Mouse (Mus musculus): ENCODE results near the gene Tmem97. TPM values are rescaled to one million over a fixed set of nuclear protein-coding genes. Genes with fewer than 3 reads are reported as not detected.
"Not testable (repeated sequence)": the region's sequence is repeated elsewhere in the genome, so short reads cannot be mapped to it uniquely, and the experiment has no call there.

Gene Tmem97
- polyA plus RNA-seq, 1 experiment, result 20.6 TPM

GRCm38 (mm10) chr11:78540358-78540757, 10.2 kb downstream of the Tmem97 start:
- Histone ChIP-seq H3K36me3 (ENCODE audit: control insufficient read depth, insufficient read depth, low read length) (peaks cover 9% of the 10 kb centered on the region; the same call in 1 of the 2 replicates), H3K27ac (ENCODE audit: control insufficient read depth, insufficient read depth, low read length) (no peak overlapping the region), H3K4me3 (ENCODE audit: control insufficient read depth, insufficient read depth, low read length) (no peak overlapping the region), H3K27me3 (ENCODE audit: control insufficient read depth, insufficient read depth, low read length) (no peaks in the 10 kb centered on the region), H3K4me1 (replicated peaks; ENCODE audit: control insufficient read depth, insufficient read depth, low read length) (peaks cover 7% of the 10 kb centered on the region)
- WGBS, result 89% methylated on average over 3 of the region's 3 CpGs
- DNase-seq, result no peak
- TF ChIP-seq POLR2A (IDR thresholded peaks at IDR 0.05; ENCODE audit: control insufficient read depth, extremely low read depth, insufficient read depth, low read length, poor library complexity) (no peak), CTCF (IDR thresholded peaks at IDR 0.05; ENCODE audit: borderline replicate concordance, control insufficient read depth, extremely low read depth, insufficient read depth, low read length, poor library complexity) (no peak)

GRCm38 (mm10) chr11:78536690-78537084, 13.9 kb downstream of the Tmem97 start:
- H3K27ac ChIP-seq (ENCODE audit: control insufficient read depth, insufficient read depth, low read length), result peak overlapping the region; percentile 19
- no peaks in the 10 kb centered on the region for H3K27me3 ChIP-seq (ENCODE audit: control insufficient read depth, insufficient read depth, low read length)
- no peak for DNase-seq
- H3K4me1 ChIP-seq (replicated peaks; ENCODE audit: control insufficient read depth, insufficient read depth, low read length), result peaks cover 9% of the 10 kb centered on the region
- peak overlapping the region; percentile 70 for H3K4me3 ChIP-seq (ENCODE audit: control insufficient read depth, insufficient read depth, low read length)
- no peak for TF ChIP-seq CTCF (IDR thresholded peaks at IDR 0.05; ENCODE audit: borderline replicate concordance, control insufficient read depth, extremely low read depth, insufficient read depth, low read length, poor library complexity)
- no peak for TF ChIP-seq POLR2A (IDR thresholded peaks at IDR 0.05; ENCODE audit: control insufficient read depth, extremely low read depth, insufficient read depth, low read length, poor library complexity)
- 2% methylated on average over 14 of the region's 14 CpGs for WGBS
- H3K36me3 ChIP-seq (ENCODE audit: control insufficient read depth, insufficient read depth, low read length), result peaks cover 9% of the 10 kb centered on the region; the same call in 1 of the 2 replicates

GRCm38 (mm10) chr11:78536080-78536689, 14.4 kb downstream of the Tmem97 start, which contains the start of the genes Tnfaip1 and Ift20:
Gene Tnfaip1, minus strand, starts transcription at chr11:78536332.
Gene Ift20, plus strand, starts transcription at chr11:78536361.
- Histone ChIP-seq H3K27me3 (ENCODE audit: control insufficient read depth, insufficient read depth, low read length) (no peaks in the 10 kb centered on the region), H3K4me1 (replicated peaks; ENCODE audit: control insufficient read depth, insufficient read depth, low read length) (peaks cover 9% of the 10 kb centered on the region), H3K4me3 (ENCODE audit: control insufficient read depth, insufficient read depth, low read length) (peak within 1 kb of the TSS; percentile 70), H3K27ac (ENCODE audit: control insufficient read depth, insufficient read depth, low read length) (peak within 1 kb of the TSS; percentile 19), H3K36me3 (ENCODE audit: control insufficient read depth, insufficient read depth, low read length) (peaks cover 9% of the 10 kb centered on the region; the same call in 1 of the 2 replicates)
- peak; percentile 99 for DNase-seq
- TF ChIP-seq POLR2A (IDR thresholded peaks at IDR 0.05; ENCODE audit: control insufficient read depth, extremely low read depth, insufficient read depth, low read length, poor library complexity) (peak; percentile 57), CTCF (IDR thresholded peaks at IDR 0.05; ENCODE audit: borderline replicate concordance, control insufficient read depth, extremely low read depth, insufficient read depth, low read length, poor library complexity) (0 out of 2 replicates have a peak, but pooled peaks have one; percentile 3)
- WGBS, result under 1% methylated on average over 52 of the region's 52 CpGs

- H3K4me3 ChIP-seq (ENCODE audit: control insufficient read depth, insufficient read depth, low read length), result peak overlapping the region; percentile 50
- DNase-seq, result no peak
- WGBS, result under 1% methylated on average over 23 of the region's 23 CpGs
- peaks cover 3% of the 10 kb centered on the region; the same call in 1 of the 2 replicates for H3K36me3 ChIP-seq (ENCODE audit: control insufficient read depth, insufficient read depth, low read length)
- H3K27me3 ChIP-seq (ENCODE audit: control insufficient read depth, insufficient read depth, low read length), result no peaks in the 10 kb centered on the region
- no peak for TF ChIP-seq POLR2A (IDR thresholded peaks at IDR 0.05; ENCODE audit: control insufficient read depth, extremely low read depth, insufficient read depth, low read length, poor library complexity)
- TF ChIP-seq CTCF (IDR thresholded peaks at IDR 0.05; ENCODE audit: borderline replicate concordance, control insufficient read depth, extremely low read depth, insufficient read depth, low read length, poor library complexity), result no peak
- peaks cover 9% of the 10 kb centered on the region for H3K4me1 ChIP-seq (replicated peaks; ENCODE audit: control insufficient read depth, insufficient read depth, low read length)
- H3K27ac ChIP-seq (ENCODE audit: control insufficient read depth, insufficient read depth, low read length), result 0 out of 2 replicates have a peak overlapping the region, but pooled peaks have one; percentile 0
Observed at GRCm38 (mm10) chr11:78535376-78536079, 15.0 kb downstream of the Tmem97 start.

GRCm38 (mm10) chr11:78534516-78534915, 16.1 kb downstream of the Tmem97 start:
- no peaks in the 10 kb centered on the region for H3K27me3 ChIP-seq (ENCODE audit: control insufficient read depth, insufficient read depth, low read length)
- H3K4me3 ChIP-seq (ENCODE audit: control insufficient read depth, insufficient read depth, low read length), result no peak overlapping the region
- peaks cover 9% of the 10 kb centered on the region for H3K4me1 ChIP-seq (replicated peaks; ENCODE audit: control insufficient read depth, insufficient read depth, low read length)
- no peaks in the 10 kb centered on the region; the same call in 1 of the 2 replicates for H3K36me3 ChIP-seq (ENCODE audit: control insufficient read depth, insufficient read depth, low read length)
- DNase-seq, result no peak
- no peak overlapping the region for H3K27ac ChIP-seq (ENCODE audit: control insufficient read depth, insufficient read depth, low read length)
- 91% methylated on average over 4 of the region's 4 CpGs for WGBS
- TF ChIP-seq CTCF (IDR thresholded peaks at IDR 0.05; ENCODE audit: borderline replicate concordance, control insufficient read depth, extremely low read depth, insufficient read depth, low read length, poor library complexity) (no peak), POLR2A (IDR thresholded peaks at IDR 0.05; ENCODE audit: control insufficient read depth, extremely low read depth, insufficient read depth, low read length, poor library complexity) (no peak)

- H3K27me3 ChIP-seq (ENCODE audit: control insufficient read depth, insufficient read depth, low read length); H3K4me3 ChIP-seq (ENCODE audit: control insufficient read depth, insufficient read depth, low read length); H3K4me1 ChIP-seq (replicated peaks; ENCODE audit: control insufficient read depth, insufficient read depth, low read length); H3K36me3 ChIP-seq (ENCODE audit: control insufficient read depth, insufficient read depth, low read length); H3K27ac ChIP-seq (ENCODE audit: control insufficient read depth, insufficient read depth, low read length); DNase-seq: not testable (repeated sequence)
- 88% methylated on average over 10 of the region's 10 CpGs for WGBS
Observed at GRCm38 (mm10) chr11:78531515-78531914, 19.1 kb downstream of the Tmem97 start.
